Mouse (Mus musculus) right cerebral cortex, postnatal 10 days (tissue): Measurements from ENCODE around the gene B3gnt2.

Experiments used
- DNase-seq, 2 experiments: peaks; one replicate each; pipeline ENCODE4 v3.0.0; 2021; ENCODE audit warnings: low spot score in 2 of 2

B3gnt2 gene

GRCm38 (mm10) chr11:22723096-22723495 is 137.7 kb downstream of the B3gnt2 start:
- DNase-seq, result no peak

- DNase-seq, result peak in 1 of 2 experiments; percentile 38
Observed at GRCm38 (mm10) chr11:22720096-22720495, 140.7 kb downstream of the B3gnt2 start.

GRCm38 (mm10) chr11:22719570-22719969 is 141.2 kb downstream of the B3gnt2 start:
- peak; percentile 31 to 32 for DNase-seq

- DNase-seq, result no peak
Observed at GRCm38 (mm10) chr11:22718036-22718435, 142.7 kb downstream of the B3gnt2 start.

- DNase-seq, result no peak
Observed at GRCm38 (mm10) chr11:22711327-22711726, 149.4 kb downstream of the B3gnt2 start.

- DNase-seq, result peak; percentile 36 to 43
Observed at GRCm38 (mm10) chr11:22710596-22710995, 150.2 kb downstream of the B3gnt2 start.
